Mouse (Mus musculus) kidney, postnatal 4 days (tissue): Measurements from ENCODE around the gene D630045J12Rik.
A peak's percentile ranks its signal among the peaks of the same experiment; 100 is the strongest.

Experiments used
- DNase-seq, 2 experiments: peaks; one replicate each; pipeline ENCODE4 v3.0.0; 2021; ENCODE audit warnings: mixed read lengths in 2 of 2

The D630045J12Rik gene

GRCm38 (mm10) chr6:38087242-38088026 lies 166.4 kb downstream of the D630045J12Rik start:
- no peak for DNase-seq

DNA sequence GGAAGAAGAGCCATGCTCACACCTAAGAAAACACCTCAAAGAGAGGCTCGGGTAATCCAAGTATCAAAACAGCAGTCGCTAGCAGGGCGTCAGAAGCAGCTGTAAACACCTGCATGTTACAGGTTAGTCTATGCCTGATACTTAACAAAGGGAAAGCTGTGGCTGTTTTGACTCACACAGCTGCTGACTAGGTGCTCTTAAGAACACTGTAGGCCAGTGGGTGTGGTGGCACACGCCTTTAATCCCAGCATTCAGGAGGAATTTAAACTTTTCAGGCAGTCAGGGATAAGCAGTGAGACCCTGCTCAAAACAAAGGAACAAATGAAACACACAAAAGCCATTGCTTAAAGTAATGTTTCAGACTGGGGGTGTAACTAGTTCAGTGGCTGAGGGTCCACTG lies 170.6 kb downstream of the D630045J12Rik start:
- DNase-seq = no peak

GRCm38 (mm10) chr6:38081727-38082341 lies 172.0 kb downstream of the D630045J12Rik start:
- DNase-seq = peak; percentile 48 to 63

GRCm38 (mm10) chr6:38080364-38080763 lies 173.4 kb downstream of the D630045J12Rik start:
- DNase-seq = no peak

- DNase-seq = no peak
These were observed 180.2 kb downstream of the D630045J12Rik start for GRCm38 (mm10) chr6:38073592-38073991.
